Mouse (Mus musculus) right cerebral cortex, postnatal 4 days (tissue): Measurements from ENCODE around the gene Ndrg3.
A peak's percentile ranks its signal among the peaks of the same experiment; 100 is the strongest.

Source experiments
- DNase-seq: peaks from one replicate; pipeline ENCODE4 v3.0.0-alpha.2; 2022

Gene Ndrg3

GRCm38 (mm10) chr2:156991470-156992319 is at the start of gene Ndrg3:
Gene Ndrg3 (minus strand): TSS chr2:156992056.
- DNase-seq, result peak; percentile 97

- DNase-seq, result no peak
Observed at GRCm38 (mm10) chr2:157041421-157041820, 49.6 kb upstream of the Ndrg3 start.

GRCm38 (mm10) chr2:157040649-157041046 is 48.8 kb upstream of the Ndrg3 start:
- no peak for DNase-seq

GRCm38 (mm10) chr2:157039900-157040648 is 48.2 kb upstream of the Ndrg3 start:
- DNase-seq, result no peak

GRCm38 (mm10) chr2:157037303-157037702 is 45.4 kb upstream of the Ndrg3 start:
- no peak for DNase-seq

- DNase-seq, result no peak
Observed at GRCm38 (mm10) chr2:157036400-157036799, 44.5 kb upstream of the Ndrg3 start.

GRCm38 (mm10) chr2:157035371-157035770 is 43.5 kb upstream of the Ndrg3 start:
- DNase-seq, result no peak

GRCm38 (mm10) chr2:157030804-157031203 is 38.9 kb upstream of the Ndrg3 start:
- peak; percentile 97 for DNase-seq

GRCm38 (mm10) chr2:157028261-157028660 is 36.4 kb upstream of the Ndrg3 start:
- DNase-seq, result no peak

GRCm38 (mm10) chr2:157027106-157028008 is 35.5 kb upstream of the Ndrg3 start:
- DNase-seq, result peak; percentile 40

- no peak for DNase-seq
Observed at GRCm38 (mm10) chr2:157021156-157021555, 29.3 kb upstream of the Ndrg3 start.

- DNase-seq, result no peak
Observed at GRCm38 (mm10) chr2:157019228-157019627, 27.4 kb upstream of the Ndrg3 start.

GRCm38 (mm10) chr2:157016529-157017270 is 24.8 kb upstream of the Ndrg3 start:
- DNase-seq, result no peak

GRCm38 (mm10) chr2:157012341-157012740 is 20.5 kb upstream of the Ndrg3 start:
- no peak for DNase-seq

GRCm38 (mm10) chr2:157010634-157011310 is 18.9 kb upstream of the Ndrg3 start:
- no peak for DNase-seq

GRCm38 (mm10) chr2:157010121-157010520 is 18.3 kb upstream of the Ndrg3 start:
- no peak for DNase-seq

GRCm38 (mm10) chr2:157008509-157008908 is 16.7 kb upstream of the Ndrg3 start:
- DNase-seq, result no peak

GRCm38 (mm10) chr2:157007234-157007596 is 15.4 kb upstream of the Ndrg3 start:
- DNase-seq, result no peak

- peak; percentile 96 for DNase-seq
Observed at GRCm38 (mm10) chr2:157006511-157007233, 14.8 kb upstream of the Ndrg3 start, which contains the start of gene Dsn1. Gene Dsn1 (minus strand): TSS chr2:157007154.

GRCm38 (mm10) chr2:157002321-157002720 is 10.5 kb upstream of the Ndrg3 start:
- DNase-seq, result no peak

- no peak for DNase-seq
Observed at GRCm38 (mm10) chr2:156998263-156998662, 6.4 kb upstream of the Ndrg3 start.
